Mouse (Mus musculus) MEL (cell line): ENCODE measurements around the gene Kcnc2. TPM values are rescaled to one million over a fixed set of nuclear protein-coding genes. Genes with fewer than 3 reads are reported as not detected.

Experiments
- DNase-seq: peaks from one replicate; pipeline ENCODE4 v3.0.0; 2011; ENCODE audit warnings: low read depth, low spot score
- H3K27ac ChIP-seq: 2 replicates; pipeline ENCODE4 v1.5.1; 2012; ENCODE audit warnings: low read depth, mild to moderate bottlenecking, control low read depth, low read length, moderate library complexity; ENCODE audit not compliant: control insufficient read depth
- H3K27me3 ChIP-seq, 2 experiments: fragments of 150-350 bp in 1 of 2; sonication (generic) in 1 of 2; 2 replicates each; pipeline ENCODE4 v1.6.1; 2012; ENCODE audit warnings: low read length in 2 of 2, mild to moderate bottlenecking in 2 of 2, improper control_type of control experiment in 1 of 2, moderate library complexity in 1 of 2; ENCODE audit not compliant: insufficient read depth in 2 of 2, control insufficient read depth in 1 of 2
- H3K36me3 ChIP-seq, 2 experiments: 2 replicates each; pipeline ENCODE4 v1.6.1; 2012 to 2014; ENCODE audit warnings: low read length in 2 of 2, improper control_type of control experiment in 1 of 2, inconsistent platforms in 1 of 2, mild to moderate bottlenecking in 1 of 2; ENCODE audit not compliant: insufficient read depth in 2 of 2, control insufficient read depth in 1 of 2
- H3K4me1 ChIP-seq, 2 experiments: fragments of 150-350 bp in 1 of 2; sonication (generic) in 1 of 2; 2 replicates each; pipeline ENCODE4 v1.6.1; 2012; ENCODE audit warnings: low read length in 2 of 2, improper control_type of control experiment in 1 of 2, mild to moderate bottlenecking in 1 of 2; ENCODE audit not compliant: insufficient read depth in 2 of 2, control insufficient read depth in 1 of 2
- H3K4me3 ChIP-seq, 2 experiments: fragments of 150-350 bp in 1 of 2; sonication (generic) in 1 of 2; 2 replicates each; pipeline ENCODE4 v1.5.1; 2012; ENCODE audit warnings: low read depth in 2 of 2, low read length in 2 of 2, mild to moderate bottlenecking in 2 of 2, moderate library complexity in 2 of 2, control low read depth in 1 of 2, improper control_type of control experiment in 1 of 2; ENCODE audit not compliant: control insufficient read depth in 1 of 2, insufficient read depth in 1 of 2
- H3K79me2 ChIP-seq: 2 replicates; pipeline ENCODE4 v1.6.1; 2012; ENCODE audit warnings: mild to moderate bottlenecking, low read length, moderate library complexity; ENCODE audit not compliant: control insufficient read depth, poor library complexity, insufficient read depth
- H3K9ac ChIP-seq: 2 replicates; pipeline ENCODE4 v1.6.1; 2012; ENCODE audit warnings: low read depth, mild to moderate bottlenecking, control low read depth, low read length, moderate library complexity; ENCODE audit not compliant: control insufficient read depth, poor library complexity, severe bottlenecking
- H3K9me3 ChIP-seq: fragments of 150-350 bp; sonication (generic); replicated peaks from 2 replicates; pipeline ENCODE4 v1.6.1; 2012; ENCODE audit warnings: mild to moderate bottlenecking, low read length, improper control_type of control experiment, moderate library complexity; ENCODE audit not compliant: insufficient read depth
- BHLHE40 ChIP-seq: IDR thresholded peaks from 2 replicates; pipeline ENCODE4 v1.6.1; 2012; ENCODE audit warnings: low read depth, mild to moderate bottlenecking, inconsistent platforms, low read length, improper control_type of control experiment, borderline replicate concordance
- CHD1 ChIP-seq: IDR thresholded peaks from 2 replicates; pipeline ENCODE4 v1.6.1; 2012; ENCODE audit warnings: low read depth, mild to moderate bottlenecking, inconsistent platforms, low read length, improper control_type of control experiment
- ELF1 ChIP-seq: IDR thresholded peaks from 2 replicates; pipeline ENCODE4 v1.6.1; 2014; ENCODE audit warnings: low read depth, mild to moderate bottlenecking, inconsistent platforms, low read length, improper control_type of control experiment, moderate library complexity
- EP300 ChIP-seq, 2 experiments: IDR thresholded peaks; 2 replicates each; pipeline ENCODE4 v1.6.1; 2011; ENCODE audit warnings: improper control_type of control experiment in 2 of 2, low read length in 2 of 2, low read depth in 1 of 2, mild to moderate bottlenecking in 1 of 2
- ETS1 ChIP-seq: IDR thresholded peaks from 2 replicates; pipeline ENCODE4 v1.6.1; 2012; ENCODE audit warnings: low read depth, mild to moderate bottlenecking, inconsistent platforms, low read length, improper control_type of control experiment, moderate library complexity
- HCFC1 ChIP-seq: IDR thresholded peaks from 2 replicates; pipeline ENCODE4 v1.6.1; 2012; ENCODE audit warnings: low read depth, mild to moderate bottlenecking, inconsistent platforms, low read length, improper control_type of control experiment, moderate library complexity
- JUND ChIP-seq: IDR thresholded peaks from 2 replicates; pipeline ENCODE4 v1.6.1; 2011; ENCODE audit warnings: low read depth, mild to moderate bottlenecking, improper control_type of control experiment, low read length
- MAX ChIP-seq: IDR thresholded peaks from 2 replicates; pipeline ENCODE4 v1.6.1; 2011; ENCODE audit warnings: low read length, improper control_type of control experiment
- MXI1 ChIP-seq: IDR thresholded peaks from 2 replicates; pipeline ENCODE4 v1.6.1; 2011; ENCODE audit warnings: mild to moderate bottlenecking, low read depth, low read length, improper control_type of control experiment
- MYC ChIP-seq: IDR thresholded peaks from 2 replicates; pipeline ENCODE4 v1.6.1; 2011; ENCODE audit warnings: low read depth, mild to moderate bottlenecking, low read length, improper control_type of control experiment, moderate library complexity
- POLR2A ChIP-seq, 2 experiments: IDR thresholded peaks; 2 replicates each; pipeline ENCODE4 v1.6.1; 2011 to 2012; ENCODE audit warnings: low read length in 2 of 2, mild to moderate bottlenecking in 2 of 2, control low read depth in 1 of 2, improper control_type of control experiment in 1 of 2, low read depth in 1 of 2, moderate library complexity in 1 of 2; ENCODE audit not compliant: control insufficient read depth in 1 of 2, insufficient read depth in 1 of 2, poor library complexity in 1 of 2
- POLR2AphosphoS5 ChIP-seq: IDR thresholded peaks from 2 replicates; pipeline ENCODE4 v1.6.1; 2012; ENCODE audit warnings: low read depth, borderline replicate concordance, mild to moderate bottlenecking, inconsistent platforms, low read length, moderate library complexity, mixed read lengths
- RCOR1 ChIP-seq: IDR thresholded peaks from 2 replicates; pipeline ENCODE4 v1.6.1; 2012; ENCODE audit warnings: low read depth, mild to moderate bottlenecking, inconsistent platforms, low read length, improper control_type of control experiment
- SMC3 ChIP-seq: IDR thresholded peaks from 2 replicates; pipeline ENCODE4 v1.6.1; 2011; ENCODE audit warnings: low read depth, low read length, improper control_type of control experiment
- TAL1 ChIP-seq: IDR thresholded peaks from 2 replicates; pipeline ENCODE4 v1.6.1; 2012; ENCODE audit warnings: mild to moderate bottlenecking, inconsistent platforms, low read length, moderate library complexity, mixed read lengths
- TBP ChIP-seq: IDR thresholded peaks from 2 replicates; pipeline ENCODE4 v1.8.0; 2011; ENCODE audit warnings: low read depth, low read length, improper control_type of control experiment
- TCF12 ChIP-seq: IDR thresholded peaks from 2 replicates; pipeline ENCODE4 v1.6.1; 2014; ENCODE audit warnings: low read depth, mild to moderate bottlenecking, inconsistent platforms, low read length, improper control_type of control experiment, moderate library complexity
- UBTF ChIP-seq: IDR thresholded peaks from 2 replicates; pipeline ENCODE4 v1.6.1; 2012; ENCODE audit warnings: low read depth, mild to moderate bottlenecking, inconsistent platforms, low read length, improper control_type of control experiment, moderate library complexity, borderline replicate concordance; ENCODE audit not compliant: insufficient read depth
- USF1 ChIP-seq: IDR thresholded peaks from 2 replicates; pipeline ENCODE4 v1.6.1; 2014; ENCODE audit warnings: low read depth, mild to moderate bottlenecking, inconsistent platforms, low read length, improper control_type of control experiment, moderate library complexity
- USF2 ChIP-seq, 2 experiments: IDR thresholded peaks; 2 replicates each; pipeline ENCODE4 v1.6.1; 2011 to 2012; ENCODE audit warnings: improper control_type of control experiment in 2 of 2, low read length in 2 of 2, borderline replicate concordance in 1 of 2, inconsistent platforms in 1 of 2, low read depth in 1 of 2, mild to moderate bottlenecking in 1 of 2; ENCODE audit not compliant: insufficient read depth in 1 of 2
- ZKSCAN1 ChIP-seq: IDR thresholded peaks from 2 replicates; pipeline ENCODE4 v1.6.1; 2012; ENCODE audit warnings: low read depth, mild to moderate bottlenecking, inconsistent platforms, low read length, improper control_type of control experiment, moderate library complexity
- polyA plus RNA-seq, 2 experiments: library from polyadenylated mRNA; stranded (reverse) in 1 of 2; unstranded in 1 of 2; fragments of >175 nt in 1 of 2; fragments of >200 nt in 1 of 2; gene quantifications; 2 replicates each; pipeline versions ENCODE4 v1.2.1 to v1.2.4; 2012; ENCODE audit warnings: low replicate concordance in 2 of 2, low read depth in 1 of 2; ENCODE audit not compliant: insufficient read length in 2 of 2, insufficient read depth in 1 of 2, missing spikeins in 1 of 2
- total RNA-seq: library from RNA; depleted of rRNA; stranded (reverse); fragments of 300-350 nt; gene quantifications from 2 replicates; pipeline ENCODE4 v1.2.3, GENCODE M21; 2012

Gene Kcnc2
- total and polyA plus RNA-seq, 3 experiments = not detected

GRCm38 (mm10) chr10:112409525-112409924 is 138.6 kb downstream of the Kcnc2 start:
- Histone ChIP-seq H3K9me3 (no peaks in the 10 kb centered on the region), H3K79me2 (no peaks in the 10 kb centered on the region), H3K4me1 (no peaks in the 10 kb centered on the region), H3K27me3 (no peaks in the 10 kb centered on the region), H3K9ac (no peak overlapping the region), H3K4me3 (no peak overlapping the region), H3K27ac (no peak overlapping the region), H3K36me3 (no peaks in the 10 kb centered on the region)
- no peak for DNase-seq
- no peak for TF ChIP-seq TBP
- TF ChIP-seq USF2 (IDR thresholded peaks at IDR 0.05; ENCODE audit: borderline replicate concordance in 1 of 2, insufficient read depth in 1 of 2, low read depth in 1 of 2, low read length in 2 of 2) = no peak
- TF ChIP-seq ETS1 = no peak
- no peak for TF ChIP-seq MXI1
- no peak for TF ChIP-seq RCOR1
- TF ChIP-seq MAX = no peak
- TF ChIP-seq UBTF = no peak

GRCm38 (mm10) chr10:112423327-112423726 is 152.4 kb downstream of the Kcnc2 start:
- H3K4me3 ChIP-seq = no peak overlapping the region
- TF ChIP-seq TCF12 = no peak
- no peak for TF ChIP-seq ETS1
- TF ChIP-seq CHD1 = no peak
- TF ChIP-seq JUND = no peak
- TF ChIP-seq TBP = no peak
- TF ChIP-seq BHLHE40 = no peak
- TF ChIP-seq POLR2AphosphoS5 = no peak
- no peak for TF ChIP-seq TAL1
- TF ChIP-seq ZKSCAN1 = no peak
- no peak for TF ChIP-seq USF2 (IDR thresholded peaks at IDR 0.05; ENCODE audit: borderline replicate concordance in 1 of 2, insufficient read depth in 1 of 2, low read depth in 1 of 2, low read length in 2 of 2)
- TF ChIP-seq, all 39 proteins: peak for 0
- H3K36me3 ChIP-seq = no peaks in the 10 kb centered on the region
- H3K4me1 ChIP-seq = no peaks in the 10 kb centered on the region
- no peaks in the 10 kb centered on the region for H3K27me3 ChIP-seq
- H3K79me2 ChIP-seq = no peaks in the 10 kb centered on the region
- no peak overlapping the region for H3K27ac ChIP-seq
- DNase-seq = peak; percentile 25
- no peak overlapping the region for H3K9ac ChIP-seq
- no peaks in the 10 kb centered on the region for H3K9me3 ChIP-seq

GRCm38 (mm10) chr10:112436950-112437349 is 166.0 kb downstream of the Kcnc2 start:
- Histone ChIP-seq H3K79me2 (no peaks in the 10 kb centered on the region), H3K9me3 (no peaks in the 10 kb centered on the region), H3K4me3 (no peak overlapping the region), H3K9ac (no peak overlapping the region), H3K27ac (no peak overlapping the region), H3K27me3 (no peaks in the 10 kb centered on the region), H3K36me3 (no peaks in the 10 kb centered on the region), H3K4me1 (no peaks in the 10 kb centered on the region)
- TF ChIP-seq HCFC1 = no peak
- TF ChIP-seq MYC = no peak
- no peak for TF ChIP-seq EP300 (IDR thresholded peaks at IDR 0.05; ENCODE audit: low read depth in 1 of 2, low read length in 2 of 2)
- no peak for TF ChIP-seq ZKSCAN1
- no peak for TF ChIP-seq SMC3
- no peak for TF ChIP-seq POLR2A (IDR thresholded peaks at IDR 0.05; ENCODE audit: control insufficient read depth in 1 of 2, insufficient read depth in 1 of 2, low read depth in 1 of 2, low read length in 2 of 2, poor library complexity in 1 of 2)
- no peak for TF ChIP-seq ELF1
- no peak for TF ChIP-seq USF1
- no peak for TF ChIP-seq POLR2AphosphoS5
- TF ChIP-seq ETS1 = no peak
- DNase-seq = no peak
